Mouse (Mus musculus): Measurements from ENCODE around the gene Jaml.

Gene Jaml

DNA sequence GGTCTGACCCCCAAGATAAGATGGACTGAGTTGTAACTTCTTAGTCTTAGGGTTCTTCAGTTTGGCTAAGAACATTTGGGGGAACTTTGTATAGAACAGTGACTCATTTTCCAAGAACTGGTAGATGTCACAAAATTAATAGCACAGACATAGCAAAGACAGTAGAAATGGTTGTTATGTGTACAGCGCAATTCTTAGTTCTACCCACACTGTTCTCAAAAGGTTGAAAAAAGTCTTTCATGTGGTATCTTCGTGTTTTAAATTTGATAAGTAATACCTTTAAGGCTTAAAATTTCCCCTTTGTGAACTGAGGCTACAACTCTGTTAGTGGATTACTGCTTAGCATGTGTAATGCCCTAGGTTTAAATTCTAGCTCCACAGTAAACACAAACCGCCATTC lies 4.1 kb downstream of the Jaml start:
- peak; percentile 55 for DNase-seq (ENCODE audit: low read depth)

- no peak for DNase-seq (ENCODE audit: low read depth)
Measured at GRCm38 (mm10) chr9:45084556-45084955, 5.6 kb downstream of the Jaml start.

- peak; percentile 43 for DNase-seq (ENCODE audit: low read depth)
Measured at GRCm38 (mm10) chr9:45085741-45086690, 7.0 kb downstream of the Jaml start.

- DNase-seq (ENCODE audit: low read depth) = no peak
Measured at GRCm38 (mm10) chr9:45088040-45088439, 9.1 kb downstream of the Jaml start.

- DNase-seq (ENCODE audit: low read depth) = no peak
Measured at GRCm38 (mm10) chr9:45090811-45091210, 11.8 kb downstream of the Jaml start.

GRCm38 (mm10) chr9:45092641-45093040 lies 13.7 kb downstream of the Jaml start:
- no peak for DNase-seq (ENCODE audit: low read depth)

DNA sequence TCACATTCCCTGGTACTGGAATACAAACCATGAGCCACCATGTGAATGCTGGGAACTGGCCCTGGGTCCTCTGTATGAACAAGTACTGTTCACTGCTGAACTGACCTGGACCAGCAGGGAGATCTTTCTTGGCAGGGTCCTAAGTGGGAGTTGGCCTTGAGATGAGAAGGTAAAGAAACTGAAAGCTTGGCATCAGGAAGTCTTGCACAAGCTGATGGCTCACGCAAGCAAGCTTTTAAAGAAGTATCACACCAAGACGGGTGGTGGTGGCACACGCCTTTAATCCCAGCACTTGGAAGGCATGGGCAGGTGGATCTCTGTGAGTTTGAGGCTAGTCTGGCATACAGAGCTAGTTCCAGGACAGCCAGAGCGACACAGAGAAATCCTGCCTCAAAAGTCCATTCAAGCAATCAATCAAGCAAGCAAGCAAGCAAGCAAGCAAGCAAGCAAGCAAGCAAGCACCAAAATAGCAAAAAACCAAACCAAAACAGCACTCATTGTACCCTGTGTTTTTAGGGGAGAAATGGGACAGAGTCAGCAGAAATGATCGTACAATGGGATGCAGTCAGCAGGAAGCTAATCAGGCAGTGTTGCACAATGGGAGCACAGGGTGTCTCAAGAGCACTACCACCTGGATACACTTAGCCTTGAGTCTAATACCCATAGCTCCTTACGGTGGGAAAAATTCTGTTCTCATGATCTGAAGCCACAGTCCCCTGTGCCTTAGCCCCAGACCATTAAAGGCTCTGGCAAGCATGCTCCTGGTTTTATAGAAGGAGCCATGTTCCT lies 16.4 kb downstream of the Jaml start:
- DNase-seq (ENCODE audit: low read depth) = no peak

GRCm38 (mm10) chr9:45097877-45098276 lies 18.9 kb downstream of the Jaml start:
- no peak for DNase-seq (ENCODE audit: low read depth)

- no peak for DNase-seq (ENCODE audit: low read depth)
Measured at GRCm38 (mm10) chr9:45098426-45098825, 19.4 kb downstream of the Jaml start.

GRCm38 (mm10) chr9:45102528-45102927 lies 23.5 kb downstream of the Jaml start:
- no peak for DNase-seq (ENCODE audit: low read depth)

GRCm38 (mm10) chr9:45103211-45103979 lies 24.4 kb downstream of the Jaml start:
- no peak for DNase-seq (ENCODE audit: low read depth)

GRCm38 (mm10) chr9:45105596-45106374 lies 26.8 kb downstream of the Jaml start:
- no peak for DNase-seq (ENCODE audit: low read depth)

- DNase-seq (ENCODE audit: low read depth) = no peak
Measured at GRCm38 (mm10) chr9:45115706-45116105, 36.7 kb downstream of the Jaml start.

- DNase-seq (ENCODE audit: low read depth) = peak; percentile 82
Measured at GRCm38 (mm10) chr9:45116819-45117218, 37.8 kb downstream of the Jaml start.

GRCm38 (mm10) chr9:45117741-45118431 lies 38.9 kb downstream of the Jaml start, which contains the start of gene Scn2b:
TSS of gene Scn2b (plus strand) at chr9:45117782.
- no peak for DNase-seq (ENCODE audit: low read depth)

GRCm38 (mm10) chr9:45118552-45118951 lies 39.6 kb downstream of the Jaml start:
- DNase-seq (ENCODE audit: low read depth) = no peak

GRCm38 (mm10) chr9:45119316-45119953 lies 40.5 kb downstream of the Jaml start:
- DNase-seq (ENCODE audit: low read depth) = no peak

GRCm38 (mm10) chr9:45119954-45120530 lies 41.1 kb downstream of the Jaml start:
- no peak for DNase-seq (ENCODE audit: low read depth)

GRCm38 (mm10) chr9:45120567-45120966 lies 41.6 kb downstream of the Jaml start:
- DNase-seq (ENCODE audit: low read depth) = no peak

- no peak for DNase-seq (ENCODE audit: low read depth)
Measured at GRCm38 (mm10) chr9:45121001-45121400, 42.0 kb downstream of the Jaml start.

Data from naive thymus-derived CD4-positive, alpha-beta T cell, adult 2 months (primary cell).